Mouse (Mus musculus) testis, adult 2 months (tissue): ENCODE data around the gene Gm20388.

Experiments used
- CTCF ChIP-seq: fragments of 200-500 bp; IDR thresholded peaks from 2 replicates; pipeline ENCODE4 v1.5.1; 2012; ENCODE audit warnings: low read depth, mild to moderate bottlenecking, inconsistent platforms, low read length, moderate library complexity; ENCODE audit not compliant: control insufficient read depth, insufficient read depth, insufficient replicate concordance
- POLR2A ChIP-seq: fragments of 200-500 bp; IDR thresholded peaks from 2 replicates; pipeline ENCODE4 v1.6.1; 2012; ENCODE audit warnings: low read depth, mild to moderate bottlenecking, inconsistent platforms, low read length, moderate library complexity; ENCODE audit not compliant: control insufficient read depth

GRCm38 (mm10) chr8:120896203-120896602 is 985.6 kb downstream of the Gm20388 start:
- TF ChIP-seq CTCF = no peak
- TF ChIP-seq POLR2A = no peak
